Mouse (Mus musculus) hindbrain, embryonic 16.5 days (tissue): ENCODE measurements at regions not wholly inside any gene's neighbourhood (a gene's known extent, or its start where the extent isn't known, plus 50 kb on each side); places are given as distances from the start of the nearest gene placed in this dataset.

Experiments
- ATAC-seq: fragments of 200-750 bp; cut with Nextera tagmentation; 2 replicates; pipeline ENCODE4 v1.8.0; 2017; ENCODE audit warnings: moderate TSS enrichment, moderate library complexity
- H3K27ac ChIP-seq: fragments of 300-500 bp; sonication (generic); 2 replicates; pipeline ENCODE4 v1.5.1; 2014; ENCODE audit warnings: low read depth, mild to moderate bottlenecking, control low read depth, low read length, moderate library complexity
- H3K27me3 ChIP-seq: fragments of 300-500 bp; sonication (generic); replicated peaks from 2 replicates; pipeline ENCODE4 v1.6.1; 2014; ENCODE audit warnings: low read length; ENCODE audit not compliant: control insufficient read depth, insufficient read depth
- H3K36me3 ChIP-seq: fragments of 300-500 bp; sonication (generic); 2 replicates; pipeline ENCODE4 v1.6.1; 2014; ENCODE audit warnings: mild to moderate bottlenecking, low read length, moderate library complexity, mixed read lengths; ENCODE audit not compliant: control insufficient read depth, insufficient read depth
- H3K4me1 ChIP-seq: fragments of 300-500 bp; sonication (generic); 2 replicates; pipeline ENCODE4 v1.6.1; 2014; ENCODE audit warnings: low read depth, low read length; ENCODE audit not compliant: control insufficient read depth, insufficient read depth
- H3K4me2 ChIP-seq: fragments of 300-500 bp; sonication (generic); 2 replicates; pipeline ENCODE4 v1.6.1; 2014; ENCODE audit warnings: mild to moderate bottlenecking, low read length, control low read depth, moderate library complexity
- H3K4me3 ChIP-seq: fragments of 300-500 bp; sonication (generic); 2 replicates; pipeline ENCODE4 v1.5.1; 2014; ENCODE audit warnings: mild to moderate bottlenecking, low read length, control low read depth, moderate library complexity
- H3K9ac ChIP-seq: fragments of 300-500 bp; sonication (generic); 2 replicates; pipeline ENCODE4 v1.6.1; 2014; ENCODE audit warnings: low read depth, mild to moderate bottlenecking, control low read depth, low read length, moderate library complexity
- H3K9me3 ChIP-seq: fragments of 300-500 bp; sonication (generic); 2 replicates; pipeline ENCODE4 v1.6.1; 2014; ENCODE audit warnings: mild to moderate bottlenecking, low read length, moderate library complexity; ENCODE audit not compliant: control insufficient read depth
- WGBS: fragments of 180-500 bp; shearing (Covaris S2); extraction: QIAGEN DNeasy Blood & Tissue Kit; methylation state at CpG from one replicate; pipeline ENCODE4 v1.1.7; 2014; 5-methylcytosine and 5-hydroxymethylcytosine counted together

- no peaks in the 10 kb centered on the region for H3K9me3 ChIP-seq
- H3K4me2 ChIP-seq = no peak overlapping the region
- H3K27me3 ChIP-seq = no peaks in the 10 kb centered on the region
- H3K4me3 ChIP-seq = no peak overlapping the region
- no peak overlapping the region for H3K9ac ChIP-seq
- peak overlapping the region; percentile 66; the same call in 1 of the 2 replicates for H3K27ac ChIP-seq
- no peaks in the 10 kb centered on the region for H3K4me1 ChIP-seq
- WGBS = 16% methylated on average over 2 of the region's 2 CpGs
- no peak for ATAC-seq
- H3K36me3 ChIP-seq = no peaks in the 10 kb centered on the region
These were observed 292.4 kb upstream of the Gm11146 start for GRCm38 (mm10) chr16:77894247-77894646.

- peak; percentile 63; the same call in 1 of the 2 replicates for ATAC-seq
- WGBS = 10% methylated on average over 2 of the region's 2 CpGs
- Histone ChIP-seq H3K36me3 (no peaks in the 10 kb centered on the region), H3K27ac (no peak overlapping the region), H3K4me3 (no peak overlapping the region), H3K4me1 (no peaks in the 10 kb centered on the region), H3K9ac (no peak overlapping the region), H3K9me3 (no peaks in the 10 kb centered on the region), H3K4me2 (no peak overlapping the region), H3K27me3 (no peaks in the 10 kb centered on the region)
These were observed 291.8 kb upstream of the Gm11146 start for GRCm38 (mm10) chr16:77893690-77894089.

DNA sequence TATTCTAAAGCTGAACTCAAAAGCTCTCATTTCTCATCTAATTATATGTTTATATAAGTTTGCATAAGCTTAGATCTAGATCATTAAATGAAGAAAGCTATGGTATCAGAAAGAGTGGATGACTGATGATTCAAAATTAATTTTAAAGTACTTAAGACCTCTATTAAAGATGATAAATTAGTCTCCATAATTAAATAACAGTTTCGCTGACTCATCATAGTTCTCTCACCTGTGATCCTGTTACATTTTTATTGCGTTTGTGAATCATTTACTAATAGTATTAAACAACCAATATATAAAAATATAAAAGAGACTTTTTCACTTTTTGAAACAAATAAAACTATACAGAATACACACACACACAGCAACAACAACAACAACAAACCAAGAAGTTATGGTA is 290.8 kb upstream of the Gm11146 start:
- H3K9ac ChIP-seq = no peak overlapping the region
- H3K27ac ChIP-seq = no peak overlapping the region
- no peak for ATAC-seq
- H3K4me1 ChIP-seq = no peaks in the 10 kb centered on the region
- no peak overlapping the region for H3K4me2 ChIP-seq
- no peak overlapping the region for H3K4me3 ChIP-seq
- no peaks in the 10 kb centered on the region for H3K27me3 ChIP-seq
- 79% methylated on average over 2 of the region's 2 CpGs for WGBS
- no peaks in the 10 kb centered on the region for H3K9me3 ChIP-seq
- H3K36me3 ChIP-seq = no peaks in the 10 kb centered on the region

DNA sequence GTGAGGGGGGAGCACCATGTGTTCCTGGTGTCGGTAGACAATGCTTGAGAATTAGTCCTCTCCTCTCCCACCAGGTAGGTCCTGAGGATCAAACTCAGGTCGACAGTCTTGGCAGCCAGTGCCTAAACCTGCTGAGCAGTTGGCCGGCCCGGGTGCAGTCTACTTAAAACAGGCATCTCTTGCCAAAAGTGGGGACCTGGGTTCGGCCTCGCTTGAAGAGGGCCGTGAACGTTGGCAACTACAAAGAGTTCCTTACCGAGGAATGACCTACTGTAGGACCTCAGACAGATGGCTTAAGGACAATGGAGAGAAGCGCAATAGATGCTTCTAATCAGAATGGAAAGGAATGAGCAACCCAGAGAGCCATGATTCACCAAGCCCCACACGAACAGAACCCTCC is 287.5 kb upstream of the Gm11146 start:
- no peak for ATAC-seq
- no peaks in the 10 kb centered on the region for H3K9me3 ChIP-seq
- no peaks in the 10 kb centered on the region for H3K36me3 ChIP-seq
- no peak overlapping the region for H3K4me2 ChIP-seq
- no peak overlapping the region for H3K27ac ChIP-seq
- 81% methylated on average over 11 of the region's 11 CpGs for WGBS
- no peaks in the 10 kb centered on the region for H3K27me3 ChIP-seq
- no peak overlapping the region for H3K4me3 ChIP-seq
- no peaks in the 10 kb centered on the region for H3K4me1 ChIP-seq
- H3K9ac ChIP-seq = no peak overlapping the region

DNA sequence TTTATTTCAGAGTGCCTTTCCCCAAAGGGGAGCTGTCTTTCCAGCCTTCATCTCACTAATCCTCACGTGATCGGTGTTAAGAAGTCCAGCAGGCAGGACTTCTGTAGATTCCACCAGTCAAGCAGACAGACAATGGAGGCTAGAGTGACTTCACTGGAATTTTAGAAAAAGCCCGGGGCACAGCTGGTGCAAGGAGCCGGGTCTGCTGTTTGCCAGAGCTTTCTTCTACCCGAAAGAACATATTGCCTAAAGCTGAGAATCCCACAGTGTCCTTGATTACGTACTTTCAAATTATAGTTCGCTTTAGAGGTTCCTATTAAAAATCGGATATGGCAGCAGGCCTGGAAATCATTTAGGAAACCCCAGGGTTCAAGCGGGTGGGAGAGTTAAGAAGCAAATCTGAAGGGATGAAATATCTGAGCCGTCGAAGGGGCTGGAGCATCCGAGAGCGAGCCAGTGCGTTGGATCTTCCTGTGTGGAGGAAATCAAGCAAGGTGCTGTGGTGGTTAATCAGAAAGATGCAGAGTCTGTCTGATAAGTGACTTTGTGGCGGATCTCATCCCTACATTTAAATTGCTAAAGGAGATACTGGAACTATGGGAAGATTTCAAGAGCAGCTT is 283.3 kb upstream of the Gm11146 start:
- WGBS = 42% methylated on average over 15 of the region's 15 CpGs
- Histone ChIP-seq H3K9ac (no peak overlapping the region), H3K4me1 (no peaks in the 10 kb centered on the region), H3K9me3 (no peaks in the 10 kb centered on the region), H3K4me2 (peak overlapping the region; percentile 19; the same call in 1 of the 2 replicates), H3K27me3 (no peaks in the 10 kb centered on the region), H3K36me3 (no peaks in the 10 kb centered on the region), H3K27ac (peak overlapping the region; percentile 67), H3K4me3 (no peak overlapping the region)
- ATAC-seq = peak; percentile 86

- Histone ChIP-seq H3K4me2 (no peak overlapping the region), H3K27ac (no peak overlapping the region), H3K4me3 (no peak overlapping the region), H3K27me3 (no peaks in the 10 kb centered on the region), H3K4me1 (no peaks in the 10 kb centered on the region), H3K9ac (no peak overlapping the region), H3K9me3 (no peaks in the 10 kb centered on the region), H3K36me3 (no peaks in the 10 kb centered on the region)
- ATAC-seq = no peak
- WGBS = 82% methylated on average over 9 of the region's 9 CpGs
These were observed 282.6 kb upstream of the Gm11146 start for GRCm38 (mm10) chr16:77884495-77884894.

- no peak overlapping the region for H3K4me2 ChIP-seq
- no peak overlapping the region for H3K9ac ChIP-seq
- no peaks in the 10 kb centered on the region for H3K36me3 ChIP-seq
- WGBS = 85% methylated on average over 1 of the region's 1 CpGs
- no peak overlapping the region for H3K4me3 ChIP-seq
- no peaks in the 10 kb centered on the region for H3K4me1 ChIP-seq
- H3K27me3 ChIP-seq = no peaks in the 10 kb centered on the region
- no peak overlapping the region for H3K27ac ChIP-seq
- H3K9me3 ChIP-seq = no peaks in the 10 kb centered on the region
- no peak for ATAC-seq
These were observed 275.1 kb upstream of the Gm11146 start for GRCm38 (mm10) chr16:77877006-77877405.

DNA sequence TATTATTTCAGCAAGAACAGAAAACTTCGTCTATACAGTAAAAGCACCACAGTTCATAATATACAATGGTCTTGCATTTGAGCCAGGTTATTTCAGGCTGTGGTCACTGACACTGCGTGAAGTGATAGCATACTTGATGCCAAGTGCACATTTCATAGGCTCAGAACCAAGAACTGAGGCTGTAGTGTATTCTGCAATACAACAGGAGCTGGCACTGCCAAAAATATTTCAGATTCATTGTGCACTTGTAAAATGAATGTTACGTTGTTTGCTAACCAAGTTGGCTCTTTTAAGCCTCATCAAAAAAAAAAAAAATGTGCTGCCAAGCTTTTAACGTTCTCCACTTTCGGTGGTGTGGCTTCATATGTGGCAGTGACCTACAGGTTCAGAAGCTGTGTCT is 261.4 kb upstream of the Gm11146 start:
- Histone ChIP-seq H3K4me2 (no peak overlapping the region), H3K27me3 (no peaks in the 10 kb centered on the region), H3K9ac (no peak overlapping the region), H3K4me1 (no peaks in the 10 kb centered on the region), H3K4me3 (no peak overlapping the region), H3K36me3 (no peaks in the 10 kb centered on the region), H3K27ac (no peak overlapping the region), H3K9me3 (no peaks in the 10 kb centered on the region)
- ATAC-seq = no peak
- WGBS = 76% methylated on average over 5 of the region's 5 CpGs

DNA sequence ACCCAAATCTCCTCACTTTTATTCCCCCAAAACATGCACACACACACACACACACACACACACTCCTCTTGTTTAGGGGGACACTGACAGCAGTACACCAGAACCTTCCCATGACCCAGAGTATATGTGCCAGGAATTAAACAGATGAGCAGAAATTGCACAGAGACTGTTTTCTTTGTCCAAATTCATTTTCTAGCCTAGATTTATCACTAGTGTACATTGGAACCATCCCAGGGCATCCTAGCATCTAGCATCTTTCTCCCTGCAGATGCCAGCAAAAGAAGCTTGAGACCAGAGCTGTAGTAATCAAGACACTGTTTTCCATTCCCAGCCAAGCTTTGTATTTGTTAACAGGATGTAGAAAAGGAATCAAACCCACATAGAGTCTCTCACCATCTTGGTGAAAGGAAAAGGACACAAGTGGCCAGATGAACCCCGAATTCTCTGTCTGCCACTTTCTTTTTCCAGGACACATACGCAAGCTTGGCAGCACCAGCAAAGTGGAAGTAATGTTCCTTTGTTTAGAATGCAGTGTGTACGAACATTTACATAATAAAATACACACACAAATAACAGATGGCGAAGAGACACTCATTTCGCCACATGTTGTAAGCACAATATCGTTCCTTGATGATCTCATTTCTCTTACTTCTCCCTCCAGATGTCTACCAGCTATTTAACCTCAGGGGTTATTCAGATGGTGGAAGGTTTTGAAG is 250.3 kb upstream of the Gm11146 start:
- 30% methylated on average over 6 of the region's 6 CpGs for WGBS
- Histone ChIP-seq H3K4me3 (no peak overlapping the region), H3K27me3 (no peaks in the 10 kb centered on the region), H3K36me3 (no peaks in the 10 kb centered on the region), H3K4me1 (peaks cover 10% of the 10 kb centered on the region), H3K27ac (peak overlapping the region; percentile 83), H3K9me3 (no peaks in the 10 kb centered on the region), H3K4me2 (peak overlapping the region; percentile 32), H3K9ac (peak overlapping the region; percentile 13)
- ATAC-seq = peak; percentile 96
